Mouse (Mus musculus) liver, adult 2 months (tissue): ENCODE results near the gene Gipc2.

Source experiments
- CTCF ChIP-seq: fragments of 200-500 bp; IDR thresholded peaks from 2 replicates; pipeline ENCODE4 v1.5.1; 2011; ENCODE audit warnings: low read depth, low read length, control low read depth
- POLR2A ChIP-seq: fragments of 200-500 bp; IDR thresholded peaks from 2 replicates; pipeline ENCODE4 v1.6.1; 2011; ENCODE audit warnings: low read length, control low read depth; ENCODE audit not compliant: insufficient read depth; ENCODE audit errors: extremely low read depth

- TF ChIP-seq CTCF: no peak
- TF ChIP-seq POLR2A: no peak
Observed at GRCm38 (mm10) chr3:152111482-152111881, 54.5 kb downstream of the Gipc2 start.
